Mouse (Mus musculus) c-Kit-positive CD71-negative TER-119-negative erythroid progenitor cells, embryonic 14.5 days (primary cell): ENCODE data around the gene Il1r1.
"Not testable (repeated sequence)": the region's sequence is repeated elsewhere in the genome, so short reads cannot be mapped to it uniquely, and the experiment has no call there.

ENCODE experiments used
- DNase-seq: peaks from one replicate; pipeline ENCODE4 v3.0.0-alpha.2; 2013; ENCODE audit warnings: low read depth

The Il1r1 gene

DNA sequence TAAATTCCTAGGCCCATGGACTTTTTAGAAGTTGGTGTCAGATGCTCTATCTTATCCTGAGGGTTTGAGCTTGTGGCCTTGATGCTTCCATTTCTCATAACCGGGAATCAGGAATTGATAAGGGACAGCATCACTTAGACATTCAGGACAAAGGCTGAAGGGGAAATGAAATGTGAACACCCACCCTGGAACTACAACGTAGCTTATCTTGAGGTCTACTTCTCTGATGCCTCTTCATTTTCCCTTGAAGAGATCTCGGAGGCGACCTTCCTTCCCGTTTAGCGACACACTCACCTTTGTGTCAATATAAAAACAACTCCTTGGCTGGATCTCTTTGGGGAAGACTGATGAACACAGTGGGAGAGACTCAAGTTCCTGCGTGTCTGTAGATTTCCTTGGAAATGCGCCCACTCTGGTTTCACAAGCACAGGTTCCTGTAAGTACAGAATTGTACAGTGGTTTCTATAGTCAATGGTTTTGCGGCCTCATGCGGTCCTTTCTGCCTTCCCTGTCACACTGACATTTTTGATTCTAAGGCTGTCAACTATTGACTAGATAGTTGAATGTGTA lies 46.7 kb downstream of the Il1r1 start:
- no peak for DNase-seq

DNA sequence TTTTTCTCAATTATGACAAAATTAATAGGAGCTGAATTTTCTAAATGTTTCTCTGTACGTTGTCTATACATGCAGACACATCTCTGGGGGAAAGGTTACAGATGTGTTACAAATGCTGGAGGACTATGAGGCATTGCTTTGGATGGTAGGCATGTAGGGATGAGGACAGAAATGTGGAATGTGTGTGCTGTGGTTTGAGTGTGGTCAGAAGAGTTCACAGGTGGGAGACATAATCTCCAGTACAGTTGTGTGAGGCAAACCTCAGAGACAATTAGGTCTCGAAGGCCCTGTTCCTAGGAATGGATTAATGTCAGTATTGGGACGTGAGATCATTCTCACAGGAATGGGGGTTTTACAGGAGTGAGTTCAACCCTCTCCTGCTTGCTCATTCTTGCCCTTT lies 47.3 kb downstream of the Il1r1 start:
- DNase-seq: no peak

DNA sequence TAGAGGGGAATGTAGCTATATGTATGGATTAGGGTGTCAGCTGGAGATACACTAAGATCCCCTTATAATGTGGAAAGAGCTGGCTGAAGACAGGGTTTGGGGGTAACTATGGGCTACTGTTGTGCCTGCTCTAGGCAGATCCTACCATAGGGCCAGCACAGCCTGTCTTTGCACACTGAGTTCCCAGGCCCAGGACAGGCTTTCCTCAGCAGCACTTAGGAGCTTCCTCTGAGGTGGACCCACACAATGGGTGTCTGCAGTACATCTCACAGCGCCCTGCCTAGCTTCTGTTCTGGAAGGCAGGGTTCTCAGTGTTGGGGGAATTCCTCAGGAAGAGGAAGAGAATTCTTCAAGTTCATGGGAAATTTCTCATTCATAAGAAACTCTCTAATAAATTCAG lies 48.6 kb downstream of the Il1r1 start:
- no peak for DNase-seq

DNA sequence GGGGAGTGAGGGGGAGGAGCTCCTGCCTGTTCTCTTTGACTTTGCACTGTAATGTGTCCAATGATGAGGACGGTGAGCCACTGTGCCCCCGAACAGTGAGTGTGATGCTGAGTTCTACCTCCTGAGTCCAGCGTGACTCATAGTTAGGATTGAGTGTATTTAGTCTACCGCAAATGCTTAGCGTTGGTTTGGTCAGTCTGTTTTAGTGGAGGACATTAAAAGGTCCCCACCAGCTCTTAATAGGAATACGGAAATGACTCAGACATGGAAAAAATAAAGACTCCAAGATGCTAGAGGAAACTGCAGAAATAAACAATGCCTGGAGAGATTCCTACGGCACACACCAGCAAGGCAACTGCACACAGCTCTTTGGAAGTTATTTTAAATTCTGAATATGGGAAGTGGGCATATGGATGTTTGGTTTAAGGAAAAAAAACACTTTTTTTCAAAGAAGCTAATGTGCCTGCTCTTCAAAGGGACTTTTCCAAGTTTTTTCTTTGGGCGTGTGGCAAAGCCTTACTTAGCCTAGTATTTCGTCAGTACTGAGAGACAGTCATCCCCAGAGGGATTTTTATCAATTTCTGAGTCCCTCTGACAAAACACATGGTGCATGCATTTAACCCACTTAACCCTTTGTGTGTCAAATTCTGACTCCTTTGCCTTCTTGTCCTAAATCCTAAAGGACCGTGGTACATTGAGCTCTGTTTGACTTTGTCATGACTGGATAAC lies 50.6 kb downstream of the Il1r1 start:
- no peak for DNase-seq

DNA sequence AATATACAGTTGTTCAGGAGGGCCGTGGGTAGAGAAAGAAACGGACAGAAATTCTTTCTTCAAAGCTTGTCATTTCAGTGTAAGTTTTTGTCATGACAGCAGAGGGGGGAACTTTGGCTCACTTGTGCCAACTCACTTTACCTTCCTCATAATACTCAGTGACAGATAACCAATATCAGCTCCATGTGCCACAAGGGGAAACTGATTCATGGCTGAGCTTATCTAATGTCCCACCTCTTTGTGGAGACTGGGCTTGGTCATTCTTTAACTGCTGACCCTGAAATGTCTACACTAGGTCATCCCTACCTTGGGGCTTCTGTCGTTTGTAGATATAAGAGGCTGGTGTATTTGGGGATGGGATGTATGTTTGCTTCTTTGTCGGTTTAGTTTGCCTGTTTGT lies 53.1 kb downstream of the Il1r1 start:
- no peak for DNase-seq

DNA sequence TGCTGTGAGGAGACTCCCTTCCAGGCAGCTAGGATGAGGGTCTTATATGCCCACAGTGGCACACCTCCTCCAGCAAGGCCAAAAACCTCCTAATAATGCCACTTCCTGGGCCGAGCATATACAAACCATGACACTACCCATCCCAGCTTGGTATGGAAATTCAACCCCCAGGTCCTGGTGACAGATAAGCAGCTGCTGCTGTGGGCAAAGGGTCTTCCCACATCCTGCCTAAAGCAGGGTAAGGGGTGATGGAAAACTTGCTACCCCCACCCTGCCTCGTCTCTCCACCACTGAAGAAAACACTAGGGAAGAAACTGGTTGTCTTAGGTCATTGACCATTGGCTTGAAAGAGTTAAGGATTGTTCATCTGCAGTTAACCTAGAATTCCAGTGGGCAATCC lies 53.8 kb downstream of the Il1r1 start:
- DNase-seq: no peak

DNA sequence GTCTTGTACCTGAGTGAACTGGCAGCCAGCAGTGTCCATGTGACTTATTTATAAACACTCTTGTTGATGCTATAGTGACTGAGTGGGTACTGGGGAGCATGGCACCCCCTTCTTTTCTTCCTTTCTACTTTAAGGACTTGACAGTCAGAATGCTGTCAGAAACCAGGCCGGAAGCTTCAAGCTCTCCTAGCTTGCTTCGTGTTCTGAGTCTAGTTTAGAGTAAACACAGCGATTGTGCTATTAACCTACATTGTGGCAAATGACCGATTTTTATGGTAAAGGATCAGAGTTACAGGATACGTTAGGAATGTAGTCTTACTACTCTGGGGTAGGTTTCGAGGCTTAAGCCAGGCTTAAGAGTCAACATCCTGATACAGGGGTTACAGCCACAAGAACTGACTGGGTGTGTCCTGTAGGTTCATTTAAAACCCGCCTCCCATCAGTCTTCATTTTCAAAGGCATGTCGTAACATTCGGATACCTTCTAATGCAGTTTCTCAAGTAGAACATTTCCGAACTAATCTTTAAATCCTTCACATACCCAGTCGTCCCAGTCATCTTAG lies 54.4 kb downstream of the Il1r1 start:
- no peak for DNase-seq

DNA sequence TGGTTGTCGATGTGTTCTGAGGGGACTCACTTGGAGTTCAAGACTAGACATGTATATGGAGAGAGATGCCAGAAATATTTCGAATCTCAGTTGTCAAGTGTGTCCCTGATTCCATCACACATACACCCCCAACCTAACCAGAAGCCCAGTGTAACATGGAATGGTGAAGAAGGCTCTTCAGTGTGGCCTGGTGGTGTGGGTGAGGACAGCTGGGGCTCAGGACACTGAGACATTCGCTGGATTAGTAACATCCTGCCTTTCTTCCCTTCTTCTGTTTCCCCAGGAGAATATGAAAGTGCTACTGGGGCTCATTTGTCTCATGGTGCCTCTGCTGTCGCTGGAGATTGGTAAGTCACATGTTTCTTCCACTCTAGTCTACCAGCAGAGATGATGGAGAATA lies 57.1 kb downstream of the Il1r1 start:
- DNase-seq: no peak

DNA sequence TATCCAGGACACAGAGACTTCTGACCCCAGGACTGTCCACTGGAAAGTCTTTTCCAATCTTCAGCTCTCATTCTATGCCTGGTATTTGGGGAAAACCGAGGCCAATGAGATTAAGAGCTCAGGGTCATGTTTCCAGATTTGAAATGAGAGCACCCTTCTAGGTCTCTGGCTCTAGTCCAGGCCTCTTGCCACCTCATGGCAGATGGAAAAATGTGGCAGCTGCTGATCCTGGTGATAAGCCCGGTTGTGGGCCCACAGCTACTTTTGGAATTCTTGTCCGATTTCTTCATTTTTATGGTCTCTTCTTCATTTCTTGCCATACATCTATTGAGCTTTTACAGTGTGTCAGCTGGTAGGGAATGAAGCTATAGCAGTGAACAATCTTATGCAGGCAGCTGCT lies 57.5 kb downstream of the Il1r1 start:
- DNase-seq: no peak

DNA sequence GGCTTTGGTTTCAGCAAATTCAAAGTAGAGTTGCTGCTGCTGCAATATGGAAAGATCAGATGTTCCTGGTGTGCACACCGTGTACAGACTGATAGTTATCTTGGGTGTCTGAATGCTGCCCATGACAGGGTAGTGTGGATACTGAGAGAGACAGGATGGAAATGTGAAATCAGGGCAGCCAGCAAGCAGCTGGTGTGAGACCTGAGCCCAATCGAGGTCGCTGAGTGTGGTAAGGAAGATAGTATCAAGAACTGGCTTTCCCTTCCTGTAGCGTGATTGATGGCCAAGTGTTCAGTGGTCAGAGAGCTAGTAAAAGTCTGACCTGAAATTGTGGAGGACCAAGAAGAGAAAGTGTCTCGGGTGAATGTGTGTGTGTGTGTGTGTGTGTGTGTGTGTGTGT lies 59.1 kb downstream of the Il1r1 start:
- DNase-seq: no peak

DNA sequence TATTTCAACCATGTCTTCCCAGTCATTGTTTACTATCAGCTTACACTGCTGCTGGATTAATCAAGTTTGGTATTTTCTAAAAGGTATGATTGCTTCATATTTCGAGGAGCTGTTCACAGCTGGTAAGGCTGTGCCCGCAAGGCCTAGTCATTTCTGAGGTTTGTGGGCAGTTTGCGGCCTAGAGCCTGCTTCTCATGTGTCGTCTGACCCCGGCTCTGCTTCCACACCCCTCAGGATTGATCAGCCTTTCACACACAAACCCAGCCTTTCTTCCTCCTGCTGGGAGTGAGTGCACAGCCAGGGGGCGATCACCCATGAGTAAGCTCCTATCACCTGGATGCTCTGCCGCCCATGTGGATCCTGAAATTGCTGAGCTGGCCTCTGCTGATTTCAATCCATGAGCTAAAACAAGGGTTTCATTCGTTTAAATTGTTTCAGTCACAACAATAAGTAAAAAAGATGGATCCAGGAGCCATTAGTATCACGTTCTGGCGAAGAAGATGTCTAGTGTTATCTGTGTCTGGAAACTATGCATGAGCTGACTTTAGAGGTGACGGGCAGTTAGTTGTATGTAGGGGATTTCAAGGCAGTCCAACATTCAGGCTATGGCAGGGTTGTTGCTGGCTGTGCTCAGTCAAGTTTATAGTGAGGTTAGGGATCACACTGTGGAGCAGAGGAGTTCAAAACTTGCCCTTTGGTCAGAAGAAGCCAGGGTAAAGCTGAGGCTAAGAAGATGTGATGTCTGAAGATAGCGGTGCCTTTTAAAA lies 65.8 kb downstream of the Il1r1 start:
- no peak for DNase-seq

DNA sequence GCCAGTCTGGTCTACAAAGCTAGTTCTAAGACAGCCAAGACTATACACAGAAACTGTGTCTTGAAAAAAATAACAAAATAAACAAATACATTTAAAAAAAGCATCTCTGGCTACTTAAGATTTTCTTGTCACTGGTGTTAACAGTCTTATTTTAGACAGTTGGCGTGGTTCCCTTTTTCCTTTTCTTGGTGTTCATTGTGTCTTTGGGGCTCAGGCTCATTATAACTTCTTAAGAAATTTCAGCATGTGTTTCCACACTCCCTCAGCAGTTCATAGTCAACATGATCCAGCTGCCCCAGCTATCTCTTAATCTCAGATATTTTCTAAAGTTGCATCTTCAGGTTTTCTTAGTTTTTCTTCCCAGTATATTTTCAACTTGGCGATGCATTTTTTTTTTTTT lies 67.4 kb downstream of the Il1r1 start:
- DNase-seq: no peak

DNA sequence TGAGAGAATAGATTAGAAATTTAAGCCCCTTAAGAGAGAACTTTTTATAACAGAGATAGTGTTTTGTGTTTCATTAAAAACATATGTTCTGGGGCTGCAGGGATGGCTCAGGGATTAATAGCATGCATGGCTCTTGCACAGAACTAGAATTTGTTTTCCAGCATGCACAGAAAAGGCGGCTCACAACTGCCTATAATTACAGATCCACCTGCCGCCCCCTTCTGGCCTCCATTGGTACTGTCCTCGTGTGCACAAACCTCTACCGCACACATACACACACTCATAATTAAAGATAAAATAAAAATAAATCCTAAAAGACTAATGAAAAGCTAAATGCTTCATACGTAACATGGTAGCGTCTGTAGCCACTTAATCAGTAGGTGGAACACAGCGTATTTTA lies 69.0 kb downstream of the Il1r1 start:
- DNase-seq: no peak

DNA sequence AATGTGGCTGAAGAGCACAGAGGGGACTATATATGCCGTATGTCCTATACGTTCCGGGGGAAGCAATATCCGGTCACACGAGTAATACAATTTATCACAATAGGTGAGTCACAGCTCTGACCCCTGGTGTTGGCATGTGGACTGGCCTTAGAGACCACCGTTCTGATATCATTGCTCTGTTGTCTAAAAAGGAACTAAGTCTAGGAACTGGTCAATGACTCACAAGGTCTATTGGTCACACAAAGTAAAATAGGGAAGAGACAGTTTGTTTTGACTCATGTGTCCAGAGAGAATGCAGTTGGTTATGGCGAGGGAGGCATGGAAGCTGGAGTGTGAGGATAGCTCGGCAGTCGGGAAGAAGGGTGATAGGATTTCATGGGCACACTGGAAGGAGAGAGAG lies 69.9 kb downstream of the Il1r1 start:
- DNase-seq: peak; percentile 47

DNA sequence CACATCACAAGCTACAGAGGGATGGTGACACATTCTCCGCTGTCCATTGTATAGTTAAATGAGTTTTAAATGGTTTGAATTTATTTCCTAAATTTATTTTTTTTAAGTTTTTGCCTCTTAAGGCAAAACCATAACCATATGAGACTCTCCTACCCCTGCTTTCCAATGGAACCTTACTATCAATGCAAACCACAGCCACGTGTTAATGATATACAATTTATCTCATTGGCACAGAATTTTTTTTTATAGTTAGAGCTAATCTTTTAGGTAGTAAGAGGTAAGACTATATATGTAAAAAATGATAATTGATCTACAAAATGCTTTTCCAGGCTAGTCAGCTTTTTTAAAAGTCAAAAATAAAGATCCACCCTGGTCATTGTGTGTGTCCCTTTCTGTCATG lies 73.2 kb downstream of the Il1r1 start:
- DNase-seq: no peak

DNA sequence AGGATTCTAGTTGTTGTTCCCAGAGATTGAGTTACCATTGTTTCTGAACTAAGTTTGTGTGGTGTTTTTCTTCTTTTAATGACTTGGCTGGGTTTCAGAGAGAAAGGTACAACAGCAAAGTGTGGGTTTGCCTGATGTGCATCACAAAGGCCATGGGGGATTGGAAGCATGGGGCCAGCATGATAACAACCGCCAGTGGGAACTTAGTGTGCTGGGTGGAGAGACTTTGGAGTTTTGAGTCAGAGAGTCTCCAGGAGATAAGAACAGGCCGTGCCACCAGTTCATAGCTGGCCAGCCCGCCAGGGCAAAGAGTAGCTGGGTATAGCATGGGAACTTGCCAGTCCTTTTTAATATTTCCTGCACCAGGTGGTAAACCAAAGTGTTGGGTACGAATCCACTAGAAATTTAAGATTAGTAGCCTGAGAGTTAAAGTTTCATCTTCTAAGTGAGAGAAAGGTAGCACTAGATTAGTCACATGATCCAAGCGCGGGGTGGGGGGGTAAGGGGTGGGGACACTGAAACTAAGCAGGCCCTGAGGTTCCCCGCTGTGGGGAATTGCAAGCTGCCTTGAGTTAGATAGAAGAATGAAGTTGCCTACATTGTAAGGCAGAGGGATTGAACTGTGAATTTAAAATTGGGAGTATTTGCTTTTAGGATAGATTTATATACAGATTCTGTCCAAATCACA lies 78.4 kb downstream of the Il1r1 start:
- no peak for DNase-seq

DNA sequence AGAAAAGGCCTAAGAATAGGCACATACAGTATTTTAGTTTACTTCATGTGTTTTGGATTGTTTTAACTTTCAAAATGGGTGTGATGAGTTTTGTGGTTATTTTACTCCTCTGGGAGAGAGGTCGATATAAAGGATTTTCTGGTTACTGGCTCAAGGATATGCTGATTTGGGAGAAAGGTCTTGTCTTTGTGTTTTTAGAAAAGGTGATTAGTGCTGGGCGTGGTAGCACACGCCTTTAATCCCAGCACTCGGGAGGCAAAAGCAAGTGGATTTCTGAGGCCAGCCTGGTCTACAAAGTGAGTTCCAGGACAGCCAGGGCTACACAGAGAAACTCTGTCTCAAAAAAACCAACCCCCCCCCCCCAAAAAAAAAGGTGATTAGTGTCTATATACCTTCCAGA lies 79.4 kb downstream of the Il1r1 start:
- not testable (repeated sequence) for DNase-seq

DNA sequence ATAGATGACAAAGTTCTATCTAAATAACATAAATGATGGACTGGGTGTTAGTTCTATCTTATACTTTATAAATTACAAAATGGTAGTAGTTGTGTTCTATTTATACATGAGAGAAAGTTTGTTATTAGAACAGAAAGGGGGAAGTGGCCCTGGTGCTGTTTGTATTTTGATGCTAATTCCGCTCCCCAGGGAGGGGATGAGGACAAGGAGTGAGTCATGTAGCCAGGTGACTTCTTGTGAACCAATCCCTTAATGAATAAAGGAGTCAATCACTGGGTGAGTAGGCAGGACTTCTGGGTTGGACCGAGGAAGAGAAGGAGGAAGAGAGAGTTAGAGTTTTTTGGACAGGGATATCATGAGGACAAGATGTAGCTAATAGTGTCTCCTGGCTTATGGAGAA lies 81.2 kb downstream of the Il1r1 start:
- no peak for DNase-seq

DNA sequence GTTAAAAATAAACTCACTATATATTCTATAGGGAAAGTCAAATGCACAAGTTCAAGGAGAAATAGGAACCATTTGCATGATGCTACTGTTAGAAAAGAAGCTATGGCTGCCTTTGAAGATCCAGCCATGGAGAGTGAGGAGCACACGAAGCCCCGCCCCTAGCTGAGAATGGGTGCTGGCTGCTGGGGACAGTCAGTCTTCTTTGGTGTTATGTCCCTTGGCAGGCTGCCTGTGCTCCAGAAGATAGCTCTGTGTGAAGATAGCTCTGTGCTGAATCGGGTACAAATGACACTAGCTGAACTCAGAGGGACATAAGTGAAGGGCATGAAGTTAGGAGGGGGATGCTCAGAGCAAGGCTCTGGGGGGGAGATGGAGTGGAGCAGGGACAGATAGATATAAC lies 86.2 kb downstream of the Il1r1 start:
- DNase-seq: no peak

DNA sequence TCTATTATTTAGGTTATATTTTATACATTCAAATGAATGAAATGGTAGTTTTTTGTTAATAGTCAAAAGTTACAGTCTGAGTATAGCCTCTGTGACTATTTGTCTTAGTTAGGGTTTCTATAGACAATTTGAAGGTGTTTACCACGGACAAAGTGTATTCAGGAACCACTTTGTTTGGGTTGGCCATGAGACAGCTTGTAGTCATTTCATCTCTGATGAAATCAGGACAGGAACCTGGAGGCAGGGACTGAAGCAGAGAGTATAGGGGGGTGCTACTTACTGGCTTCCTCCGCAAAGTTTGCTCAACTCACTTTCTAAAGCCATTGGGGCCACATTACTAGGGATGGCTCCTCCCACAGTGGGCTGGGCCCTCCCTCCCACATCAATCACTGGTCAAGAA lies 86.7 kb downstream of the Il1r1 start:
- DNase-seq: no peak

DNA sequence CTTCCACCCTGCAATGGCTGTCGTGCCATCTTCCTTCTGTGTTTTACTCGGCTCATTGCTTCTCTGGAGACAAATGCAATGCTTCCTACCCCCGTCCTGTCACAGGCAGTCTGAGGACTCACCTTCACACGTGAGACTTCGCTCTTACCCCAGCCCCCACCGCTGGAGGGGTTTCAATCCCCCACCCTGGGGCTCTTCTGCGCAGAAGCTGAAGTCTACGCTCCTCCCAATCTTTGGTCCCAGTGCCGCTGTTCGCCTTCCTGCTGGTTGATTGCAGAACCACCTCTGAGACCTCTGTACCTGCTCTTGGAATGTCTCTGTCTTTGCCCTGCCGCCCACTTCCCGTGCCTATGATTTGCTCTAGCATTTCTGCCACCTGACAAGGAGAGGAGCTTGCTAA lies 89.1 kb downstream of the Il1r1 start:
- DNase-seq: no peak

DNA sequence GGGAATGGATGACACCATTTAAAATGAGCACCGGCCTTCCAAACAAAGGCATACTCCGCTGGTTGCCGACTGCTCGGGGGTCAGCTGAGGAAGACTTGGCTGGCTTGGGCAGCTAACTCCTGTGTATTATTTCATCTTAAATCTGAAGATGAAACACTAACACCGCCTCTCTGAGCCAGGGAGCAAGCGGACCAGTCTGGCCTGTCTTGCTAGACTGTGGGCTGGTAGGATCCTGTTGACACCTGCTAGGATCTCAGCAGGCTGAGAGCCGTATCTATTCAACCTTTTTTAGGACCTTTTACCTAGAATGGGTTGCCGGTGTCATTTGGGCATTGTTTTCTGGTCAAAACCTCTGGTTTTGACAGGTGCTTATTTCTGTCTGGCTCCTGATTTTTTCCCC lies 92.8 kb downstream of the Il1r1 start:
- no peak for DNase-seq

DNA sequence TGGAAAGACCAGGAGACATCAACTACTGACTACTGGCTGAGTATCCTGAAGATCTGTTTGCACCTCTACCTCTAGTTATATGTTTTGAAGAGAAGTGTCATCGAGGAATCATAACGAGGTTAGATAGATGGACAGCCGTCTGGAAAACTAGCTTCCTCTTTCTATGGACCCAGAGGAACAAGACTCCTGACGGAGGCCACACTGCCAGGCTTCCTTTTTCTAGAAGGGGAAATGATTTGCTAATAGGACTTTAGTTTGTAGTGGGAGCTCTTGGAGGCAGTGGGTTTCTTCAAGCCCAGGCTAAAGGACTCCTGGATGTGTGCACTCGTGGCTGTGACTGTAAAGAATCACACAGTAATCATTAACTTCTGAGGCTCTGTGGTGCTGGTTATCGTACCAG lies 96.9 kb downstream of the Il1r1 start:
- peak; percentile 31 for DNase-seq
